Mouse (Mus musculus): Measurements from ENCODE around the gene Cntn1. TPM values are rescaled to one million over a fixed set of nuclear protein-coding genes. Genes with fewer than 3 reads are reported as not detected.

Cntn1 gene
- total RNA-seq, 2 experiments from 2014 or later, result 287 to 290 TPM

GRCm38 (mm10) chr15:92364592-92364991 lies 313.6 kb downstream of the Cntn1 start:
- TF ChIP-seq CTCF (IDR thresholded peaks at IDR 0.05), result no peak
- no peak overlapping the region for H3K4me3 ChIP-seq

More at GRCm38 (mm10) chr15:92364592-92364991, 313.6 kb downstream of the Cntn1 start:
- no peak for DNase-seq (ENCODE audit: extremely low spot score in 1 of 2, low spot score in 2 of 2)
- intact Hi-C loops (cut with DNase I), result no loop called here
- no peak overlapping the region for H3K27ac ChIP-seq

Other genes starting within 250 kb of the Cntn1 start
- gene Smgc, start 212.9 kb upstream of the Cntn1 start, total RNA-seq (2021), result not detected

Data from left cerebral cortex, adult 2 months (tissue).